Mouse (Mus musculus): ENCODE data around the gene Gm8212. TPM values are rescaled to one million over a fixed set of nuclear protein-coding genes. Genes with fewer than 3 reads are reported as not detected.
"Not testable (repeated sequence)": the region's sequence is repeated elsewhere in the genome, so short reads cannot be mapped to it uniquely, and the experiment has no call there.

The Gm8212 gene
- total RNA-seq (2021) (not detected), polyA plus RNA-seq (2012; rRNA removed) (not detected in 2 replicates)
- long read RNA-seq: 0 reads

GRCm38 (mm10) chr14:44197361-44197760 lies at the start of gene Gm8212:
Gene Gm8212 (plus strand): TSS chr14:44197661.
- H3K4me1 ChIP-seq (ENCODE audit: control insufficient read depth, insufficient read depth, low read length); H3K79me2 ChIP-seq (replicated peaks; ENCODE audit: control insufficient read depth, insufficient read depth, low read length); H3K27ac ChIP-seq; H3K27me3 ChIP-seq (ENCODE audit: control insufficient read depth, insufficient read depth, low read length); intact Hi-C loops (cut with DNase I); H3K9ac ChIP-seq (ENCODE audit: low read depth, low read length); H3K36me3 ChIP-seq (ENCODE audit: control insufficient read depth, insufficient read depth, low read length); DNase-seq; H3K4me3 ChIP-seq: not testable (repeated sequence)
- WGBS: 72% methylated on average over 2 of the region's 3 CpGs

GRCm38 (mm10) chr14:44213154-44213553 lies 15.7 kb downstream of the Gm8212 start, which contains the start of gene 4930503E14Rik:
Gene 4930503E14Rik (minus strand): TSS chr14:44213254.
- H3K79me2 ChIP-seq (replicated peaks; ENCODE audit: control insufficient read depth, insufficient read depth, low read length); H3K27me3 ChIP-seq (ENCODE audit: control insufficient read depth, insufficient read depth, low read length); intact Hi-C loops (cut with DNase I); H3K4me1 ChIP-seq (ENCODE audit: control insufficient read depth, insufficient read depth, low read length); H3K4me3 ChIP-seq; H3K27ac ChIP-seq; H3K36me3 ChIP-seq (ENCODE audit: control insufficient read depth, insufficient read depth, low read length); H3K9ac ChIP-seq (ENCODE audit: low read depth, low read length); DNase-seq: not testable (repeated sequence)
- WGBS: 72% methylated on average over 3 of the region's 3 CpGs

- DNase-seq: no peak
- Histone ChIP-seq H3K27me3 (ENCODE audit: control insufficient read depth, insufficient read depth, low read length) (no peaks in the 10 kb centered on the region), H3K36me3 (ENCODE audit: control insufficient read depth, insufficient read depth, low read length) (no peaks in the 10 kb centered on the region), H3K27ac (no peak overlapping the region), H3K79me2 (replicated peaks; ENCODE audit: control insufficient read depth, insufficient read depth, low read length) (no peaks in the 10 kb centered on the region), H3K4me1 (ENCODE audit: control insufficient read depth, insufficient read depth, low read length) (no peaks in the 10 kb centered on the region), H3K4me3 (no peak overlapping the region), H3K9ac (ENCODE audit: low read depth, low read length) (no peak overlapping the region)
- intact Hi-C loops (cut with DNase I): no loop called here
- TF ChIP-seq POLR2A (IDR thresholded peaks at IDR 0.05; ENCODE audit: insufficient read depth, low read depth, low read length) (no peak), CTCF (IDR thresholded peaks at IDR 0.05) (no peak), EP300 (IDR thresholded peaks at IDR 0.05; ENCODE audit: insufficient read depth, low read depth, low read length) (no peak)
- 89% methylated on average over 16 of the region's 16 CpGs for WGBS
Measured at GRCm38 (mm10) chr14:44248039-44248438, 50.6 kb downstream of the Gm8212 start.

Other genes starting within 250 kb of the Gm8212 start
- gene Ang5, start 240.6 kb upstream of the Gm8212 start, total RNA-seq (2021): not detected
- not detected in 2 replicates for gene Ang5, start 240.6 kb upstream of the Gm8212 start, polyA plus RNA-seq (2012; rRNA removed)
- not detected for gene Ang6, start 195.4 kb upstream of the Gm8212 start, total RNA-seq (2021)
- not detected in 2 replicates for gene Ang6, start 195.4 kb upstream of the Gm8212 start, polyA plus RNA-seq (2012; rRNA removed)
- gene Ear2, start 95.0 kb upstream of the Gm8212 start, total RNA-seq (2021): 1 to 10 TPM in 1 of 2 experiments, under 1 TPM in 1; 0.75 to 1.2 TPM
- gene Ear2, start 95.0 kb upstream of the Gm8212 start, polyA plus RNA-seq (2012; rRNA removed): 2.1 and 8.5 TPM in 2 replicates
- gene Gm3327, start 73.8 kb upstream of the Gm8212 start, total RNA-seq (2021): not detected
- gene Gm3327, start 73.8 kb upstream of the Gm8212 start, polyA plus RNA-seq (2012; rRNA removed): not detected in 2 replicates
- gene 4930503E14Rik, start 15.6 kb downstream of the Gm8212 start, total RNA-seq (2021): not detected
- gene 4930503E14Rik, start 15.6 kb downstream of the Gm8212 start, polyA plus RNA-seq (2012; rRNA removed): not detected in 2 replicates
- not detected for gene Gm8220, start 87.9 kb downstream of the Gm8212 start, total RNA-seq (2021)
- not detected in 2 replicates for gene Gm8220, start 87.9 kb downstream of the Gm8212 start, polyA plus RNA-seq (2012; rRNA removed)
- gene Gm5930, start 140.9 kb downstream of the Gm8212 start, total RNA-seq (2021): not detected
- not detected in 2 replicates for gene Gm5930, start 140.9 kb downstream of the Gm8212 start, polyA plus RNA-seq (2012; rRNA removed)
- gene Gm8229, start 167.7 kb downstream of the Gm8212 start, total RNA-seq (2021): not detected
- gene Gm8229, start 167.7 kb downstream of the Gm8212 start, polyA plus RNA-seq (2012; rRNA removed): not detected in 2 replicates
- gene Gm3371, start 213.0 kb downstream of the Gm8212 start, total RNA-seq (2021): not detected
- not detected in 2 replicates for gene Gm3371, start 213.0 kb downstream of the Gm8212 start, polyA plus RNA-seq (2012; rRNA removed)
- not detected for gene Gm8232, start 236.0 kb downstream of the Gm8212 start, total RNA-seq (2021)
- not detected in 2 replicates for gene Gm8232, start 236.0 kb downstream of the Gm8212 start, polyA plus RNA-seq (2012; rRNA removed)